Mouse (Mus musculus) liver (tissue): ENCODE results near the gene Eftud2.

ENCODE experiments used
- DNase-seq: peaks from one replicate; pipeline ENCODE4 v3.0.0-alpha.2; 2020; ENCODE audit warnings: mixed read lengths

Gene Eftud2

DNA sequence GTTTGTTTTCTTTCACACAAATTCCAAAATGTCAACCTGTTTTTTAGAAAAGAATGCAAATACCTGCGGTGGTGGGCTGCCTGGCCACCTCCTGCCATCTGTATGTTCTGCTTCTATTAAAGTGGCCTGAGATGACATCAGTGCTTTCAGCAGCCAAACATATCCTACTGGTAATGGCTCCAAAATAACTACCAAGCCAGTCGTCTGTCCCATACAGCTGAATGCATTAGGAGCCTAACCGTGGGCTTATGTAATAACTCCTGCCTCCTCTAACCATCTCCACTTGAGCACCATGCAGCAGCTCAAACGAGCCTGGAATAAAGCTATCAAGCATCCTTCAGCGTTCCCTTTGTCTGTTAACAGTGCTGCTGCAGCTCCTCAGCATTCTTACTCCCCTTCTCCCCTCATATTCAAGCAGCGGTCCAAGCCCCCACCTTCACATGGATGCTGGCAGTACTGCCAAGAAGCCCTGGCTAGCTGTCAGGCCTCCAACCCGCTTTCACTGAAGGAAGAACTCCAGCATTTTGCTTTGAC, 5.9 kb downstream of the Eftud2 start:
- no peak for DNase-seq

DNA sequence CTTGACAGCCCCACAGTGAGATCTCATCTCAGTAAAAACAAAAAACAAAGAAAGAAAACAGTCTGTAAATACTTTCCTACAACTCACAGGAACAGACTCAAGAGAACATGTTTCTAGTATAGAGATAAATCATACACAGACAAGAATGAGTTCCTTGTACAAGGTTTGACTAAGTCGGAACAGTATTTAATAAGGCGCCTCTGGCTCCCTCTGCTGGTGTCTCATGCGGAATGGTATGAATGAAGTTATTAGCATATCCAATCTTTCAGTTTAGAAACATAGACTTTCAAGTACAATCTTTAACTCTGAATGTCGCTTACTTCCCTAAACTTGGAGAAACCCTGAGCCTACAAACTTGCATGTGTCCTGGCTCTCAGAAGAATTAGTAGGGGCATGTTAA, 16.5 kb downstream of the Eftud2 start:
- DNase-seq: peak; percentile 65

DNA sequence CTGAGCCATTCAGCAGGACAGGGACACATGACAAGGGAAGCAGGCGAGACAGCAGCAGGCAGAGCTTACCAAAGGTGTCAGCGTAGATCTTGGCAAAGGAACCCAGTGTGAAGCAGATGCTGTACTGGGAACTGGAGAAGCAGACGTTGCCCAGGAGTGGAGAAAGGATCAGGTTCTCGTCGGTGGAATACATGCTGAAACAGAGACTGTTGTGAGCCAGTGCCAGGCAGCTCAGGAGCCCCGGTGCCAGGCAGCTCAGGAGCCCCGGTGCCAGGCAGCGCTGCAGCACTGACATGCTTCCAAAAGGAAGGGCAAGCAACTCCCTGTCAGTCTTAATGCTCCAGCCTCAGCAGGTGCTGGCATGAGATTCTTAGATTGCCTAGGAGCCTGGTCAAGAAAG, 20.9 kb downstream of the Eftud2 start:
- no peak for DNase-seq

DNA sequence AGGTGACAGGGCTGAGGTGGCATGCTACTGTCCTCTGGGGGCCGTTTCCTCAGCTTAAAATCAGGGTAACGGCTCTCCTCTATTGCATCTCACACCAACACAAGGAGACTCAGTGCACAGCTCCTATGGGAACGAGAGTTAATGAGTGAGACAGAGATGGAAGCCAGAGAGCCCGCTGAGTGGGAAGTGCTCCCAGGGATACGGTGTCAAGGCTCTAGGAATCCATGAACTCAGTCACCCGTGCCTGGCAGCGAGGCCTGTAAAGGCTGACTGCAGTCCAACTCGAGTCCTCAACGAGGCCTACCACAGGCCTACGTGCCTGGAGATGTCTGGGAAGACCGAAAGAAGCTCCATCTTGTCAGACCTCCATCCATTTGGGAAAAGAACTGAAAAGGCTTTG, 21.8 kb downstream of the Eftud2 start:
- no peak for DNase-seq

DNA sequence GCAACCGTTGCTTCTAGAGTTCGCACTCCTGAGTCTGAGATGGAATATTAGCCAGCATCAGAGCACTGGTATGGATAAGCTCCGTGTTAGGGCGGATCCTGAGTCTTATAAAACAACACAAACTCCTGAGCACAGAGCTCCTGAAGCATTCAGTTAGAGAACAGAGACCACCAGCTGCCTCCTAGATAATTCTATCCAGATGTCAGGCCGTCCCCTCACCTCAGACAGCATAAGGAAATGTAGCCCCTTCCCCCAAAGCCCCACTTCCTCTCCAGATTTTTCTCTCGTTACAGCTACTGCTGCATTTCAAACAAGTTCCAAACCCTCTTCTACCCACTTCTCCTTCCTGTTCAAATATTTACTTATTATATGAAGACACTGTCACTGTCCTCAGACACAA, 24.8 kb downstream of the Eftud2 start:
- no peak for DNase-seq

DNA sequence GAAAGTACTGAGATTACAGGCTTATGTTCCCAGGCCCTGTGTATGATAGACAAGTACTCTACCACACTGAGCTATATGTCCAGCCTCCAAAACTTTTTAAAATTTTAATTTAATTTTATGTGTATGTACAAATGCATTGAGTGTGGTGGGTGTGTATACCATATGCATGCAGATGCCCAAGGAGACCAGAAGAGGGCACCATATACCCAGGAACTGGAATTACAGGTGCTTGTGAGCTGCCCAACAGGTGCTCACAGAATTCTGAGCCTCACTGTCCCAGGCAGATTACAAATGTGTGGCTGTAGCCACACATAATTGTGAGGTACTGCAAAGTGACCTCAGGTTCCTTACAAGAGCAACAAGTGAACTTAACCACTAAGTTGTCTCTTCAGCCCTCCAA, 27.0 kb downstream of the Eftud2 start:
- DNase-seq: no peak

DNA sequence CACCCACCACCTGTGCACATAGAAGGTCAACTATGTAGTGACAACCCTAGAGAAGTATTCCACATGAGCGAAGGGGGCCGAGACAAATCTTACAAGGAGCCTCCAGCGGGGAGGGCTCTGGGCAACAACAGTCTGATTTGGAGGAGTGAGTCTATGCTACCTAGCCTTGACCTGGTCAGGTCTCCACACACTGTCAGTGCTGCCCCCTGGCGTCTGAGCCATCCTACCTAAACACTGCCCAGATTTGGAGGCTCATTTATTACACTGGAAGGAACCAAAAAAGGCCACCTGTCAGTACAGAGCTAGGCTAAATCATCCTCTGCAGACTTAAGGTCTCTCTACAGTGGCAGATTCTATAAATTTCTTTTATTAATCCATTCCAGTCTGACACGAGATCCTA, 28.9 kb downstream of the Eftud2 start:
- DNase-seq: peak; percentile 61

DNA sequence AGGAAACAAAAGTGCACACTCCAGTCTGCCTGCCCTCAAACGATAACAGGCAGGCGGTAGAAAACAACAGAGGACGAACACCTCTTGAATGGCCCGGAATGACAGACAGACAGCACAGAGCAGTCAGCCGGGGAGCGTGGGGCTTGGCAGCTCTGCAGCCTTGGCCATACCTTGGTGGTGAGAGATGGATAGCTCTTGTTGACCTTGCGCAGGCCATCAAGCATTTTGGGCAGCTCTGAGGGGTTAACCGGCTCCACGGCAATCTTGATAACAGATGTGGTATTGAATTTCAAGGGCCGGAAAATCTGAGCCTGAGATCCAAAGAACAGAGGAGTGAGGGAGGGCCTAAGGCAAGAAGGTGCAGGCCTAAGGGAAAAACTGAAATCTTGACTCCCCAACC, 34.9 kb downstream of the Eftud2 start:
- DNase-seq: no peak

DNA sequence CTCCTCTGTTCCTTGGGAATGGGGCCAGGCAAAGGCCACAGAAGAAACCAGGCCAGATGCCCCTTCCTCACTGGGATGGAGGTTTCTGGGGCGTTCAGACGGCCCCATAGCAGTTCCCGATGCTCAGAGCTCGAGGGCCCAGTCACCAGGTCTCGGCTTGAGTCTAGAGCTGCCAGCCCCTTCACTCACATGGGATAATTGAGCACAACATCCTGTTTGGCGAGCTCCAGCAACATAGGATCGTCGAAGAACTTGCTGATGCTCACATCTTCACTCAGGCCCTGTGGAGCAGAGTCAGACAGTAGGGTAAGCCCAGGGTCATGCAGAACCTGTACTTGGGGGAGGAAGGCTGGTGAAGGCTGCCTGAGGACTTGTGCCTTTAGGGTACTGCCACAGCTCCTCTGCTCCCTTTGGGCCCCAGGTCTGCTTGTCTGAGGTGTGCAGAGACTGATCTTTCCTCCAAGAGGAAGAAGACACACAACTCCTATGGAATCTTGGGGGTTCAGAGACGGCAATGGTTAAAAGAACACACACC, 42.1 kb downstream of the Eftud2 start:
- DNase-seq: no peak

DNA sequence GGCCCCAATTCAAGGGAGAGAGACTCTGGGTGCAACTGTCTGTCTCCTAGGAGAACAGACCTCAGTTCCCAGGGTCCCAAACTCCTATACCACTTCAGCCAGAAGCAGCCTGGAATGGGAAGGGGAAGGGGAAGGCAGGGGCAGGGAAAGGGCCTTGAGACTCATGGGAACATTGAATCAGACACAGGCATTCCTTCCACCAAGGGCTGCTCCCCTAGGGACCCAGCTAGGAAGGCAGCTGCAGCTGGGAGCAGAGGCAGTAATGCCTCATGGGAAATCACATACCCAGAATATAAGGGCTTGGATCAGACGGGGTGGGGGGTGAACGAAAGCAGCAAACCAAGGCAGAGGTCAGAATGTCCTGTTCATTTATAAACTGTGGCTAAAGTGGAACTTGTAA, 42.7 kb downstream of the Eftud2 start:
- DNase-seq: no peak

DNA sequence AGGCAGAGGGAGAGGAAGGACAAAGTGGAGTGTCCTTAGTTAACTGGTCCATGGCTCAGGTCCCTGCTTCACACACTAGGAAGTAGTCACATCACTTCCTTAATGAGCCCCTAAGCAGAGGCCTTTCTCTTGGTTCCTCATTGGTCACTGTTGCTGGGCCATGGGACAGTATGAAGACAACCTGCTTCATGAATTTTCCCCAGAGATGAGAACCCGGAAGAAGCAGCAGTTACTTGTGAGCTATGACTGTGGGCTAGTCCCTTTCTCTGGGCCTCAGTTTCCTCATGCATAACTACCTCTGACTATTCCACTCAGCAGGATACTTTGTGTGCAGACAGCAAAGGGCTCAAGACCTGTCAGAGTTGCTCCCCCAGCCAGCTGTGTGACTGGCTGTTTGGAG, 43.4 kb downstream of the Eftud2 start:
- no peak for DNase-seq

DNA sequence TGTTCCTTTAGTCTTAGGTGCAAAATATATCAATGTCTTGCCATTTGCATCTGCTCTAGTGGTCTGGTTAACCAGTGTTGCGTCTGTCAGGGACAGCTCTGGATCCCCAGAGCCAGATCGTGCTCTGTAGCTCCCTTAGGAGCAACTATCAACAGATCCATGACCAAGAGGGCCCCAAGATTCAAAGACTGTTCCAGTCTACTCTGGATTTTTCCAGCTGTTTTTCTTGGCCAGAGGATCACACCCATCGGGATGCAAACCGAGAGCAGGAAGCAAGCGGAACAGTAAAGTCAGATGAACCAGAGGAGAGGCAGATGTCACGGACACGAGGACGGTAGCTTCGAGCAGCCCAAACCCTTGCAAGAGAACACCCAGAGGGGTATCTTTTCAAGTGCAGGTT, 44.6 kb downstream of the Eftud2 start:
- DNase-seq: no peak

DNA sequence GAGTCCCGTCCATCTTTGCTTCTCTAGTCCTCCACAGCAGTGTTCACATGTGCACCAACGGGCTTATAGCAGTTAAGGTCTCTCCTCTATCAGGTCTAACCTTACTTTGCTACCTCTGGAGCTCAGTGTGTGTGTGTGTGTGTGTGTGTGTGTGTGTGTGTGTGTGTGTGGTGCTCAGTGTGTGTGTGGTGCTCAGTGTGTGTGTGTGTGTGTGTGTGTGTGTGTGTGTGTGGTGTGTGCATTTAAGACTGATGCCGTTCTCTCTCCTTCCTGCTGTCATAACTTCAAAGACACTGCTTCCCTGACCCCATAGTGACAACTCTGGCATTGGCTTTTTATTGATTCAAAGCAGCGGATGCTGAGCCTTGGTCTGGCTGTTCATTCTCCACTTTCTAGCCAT, 45.2 kb downstream of the Eftud2 start, which contains the start of gene Higd1b:
Gene Higd1b, plus strand, starts transcription at position 301 of the 400 bp plus-strand sequence.
- no peak for DNase-seq

DNA sequence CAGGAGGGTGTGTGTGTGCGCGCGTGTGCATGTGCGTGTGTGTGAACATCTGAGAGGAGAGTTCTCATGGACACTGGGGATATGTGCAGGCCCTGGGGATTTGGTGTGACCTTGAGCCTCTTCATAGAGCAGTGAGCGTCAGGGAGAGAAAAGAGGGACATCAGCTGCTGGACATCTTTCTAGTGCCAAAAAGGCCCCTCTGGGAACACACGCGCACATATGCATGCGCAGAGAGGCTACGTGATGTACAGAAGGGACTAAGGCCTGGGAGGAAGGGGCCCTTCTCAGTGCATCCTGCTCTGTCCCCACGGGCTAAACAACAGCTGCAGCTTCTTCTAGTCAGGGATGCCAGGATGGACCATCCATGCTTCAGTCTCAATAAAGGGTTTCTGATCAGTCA, 46.6 kb downstream of the Eftud2 start:
- no peak for DNase-seq

DNA sequence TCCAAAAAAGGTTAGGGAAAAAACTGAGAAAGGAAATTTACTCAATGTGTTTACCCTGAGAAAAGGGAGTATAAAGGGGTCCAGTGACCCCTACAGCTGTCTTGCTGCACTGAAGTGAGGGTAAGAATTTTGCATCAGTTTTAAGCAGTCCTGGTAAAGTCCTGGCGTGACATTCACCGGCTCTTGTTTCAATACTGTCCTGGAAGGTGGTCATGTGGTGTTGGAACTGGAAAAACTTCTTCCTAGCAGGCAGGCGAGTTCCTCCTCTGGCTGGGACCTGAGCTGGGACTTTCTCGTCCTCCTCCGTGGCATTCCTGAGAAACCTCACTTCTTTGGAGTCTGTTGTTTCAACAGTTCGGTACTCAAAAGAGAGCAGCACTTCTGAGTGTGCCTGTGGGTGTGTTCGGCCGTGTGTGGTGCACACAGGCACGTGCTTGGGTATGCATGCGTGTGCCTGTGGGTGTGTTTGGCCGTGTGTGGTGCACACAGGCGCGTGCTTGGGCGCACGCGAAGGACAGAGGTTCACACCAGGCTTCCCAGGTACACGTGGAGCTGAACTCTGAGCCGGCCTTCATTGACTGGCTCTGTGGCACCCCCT, 48.0 kb downstream of the Eftud2 start:
- no peak for DNase-seq

DNA sequence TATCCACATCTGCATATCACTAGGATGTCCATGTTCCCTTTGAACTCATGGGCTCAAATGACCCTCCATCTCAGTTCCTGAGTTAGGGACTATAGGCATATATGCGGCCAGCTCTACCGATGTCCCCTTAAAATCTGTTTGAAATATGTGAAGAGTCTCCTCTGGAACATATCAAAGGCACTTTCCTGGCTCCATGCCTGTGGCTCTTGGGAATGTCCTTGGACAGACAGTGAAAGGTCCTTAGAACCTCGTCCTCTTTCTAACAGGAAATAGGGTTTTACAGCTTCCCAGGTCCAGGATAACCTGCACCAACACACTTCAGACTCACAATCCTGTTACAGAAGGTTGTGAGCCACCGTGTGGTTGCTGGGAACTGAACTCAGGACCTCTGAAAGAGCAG, 50.5 kb downstream of the Eftud2 start:
- DNase-seq: no peak

DNA sequence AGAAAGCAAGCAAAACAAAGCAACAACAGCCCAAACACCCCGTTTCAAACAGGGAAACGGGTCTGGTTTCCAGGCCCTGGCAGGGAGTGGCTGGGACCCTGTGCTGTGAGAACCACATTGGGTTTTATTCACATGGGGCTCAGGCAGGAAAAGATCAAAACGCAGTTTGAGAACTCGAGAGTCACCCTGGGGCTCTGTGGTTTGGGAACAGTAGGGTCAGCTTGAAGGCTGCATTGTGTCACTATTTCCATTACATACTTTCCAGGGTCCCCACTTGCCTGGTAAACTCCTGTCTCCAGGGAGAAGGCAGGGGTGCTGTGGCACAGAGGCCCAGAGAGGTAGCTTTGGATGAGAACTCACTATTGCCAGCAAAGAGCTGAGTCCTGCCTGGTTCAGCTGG, 53.7 kb downstream of the Eftud2 start:
- no peak for DNase-seq

DNA sequence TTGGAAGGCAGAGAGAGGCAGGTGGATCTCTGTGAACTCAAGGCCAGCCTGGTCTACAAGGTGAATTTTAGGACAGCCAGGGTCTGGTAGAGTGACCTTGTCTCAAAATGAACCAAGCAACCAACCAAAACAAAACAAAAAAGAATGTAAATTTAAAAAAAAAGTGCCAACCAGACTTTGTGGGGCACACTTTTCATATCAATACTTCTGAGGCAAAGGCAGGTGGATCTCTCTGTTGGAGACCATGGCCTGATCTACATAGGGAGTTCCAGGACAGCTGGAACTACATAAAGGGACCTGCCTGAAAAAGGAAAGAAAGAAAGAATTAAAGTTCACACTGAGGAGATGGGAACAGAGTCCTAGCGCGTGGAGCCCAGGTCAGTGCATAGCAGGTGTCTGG, 54.3 kb downstream of the Eftud2 start:
- DNase-seq: no peak

DNA sequence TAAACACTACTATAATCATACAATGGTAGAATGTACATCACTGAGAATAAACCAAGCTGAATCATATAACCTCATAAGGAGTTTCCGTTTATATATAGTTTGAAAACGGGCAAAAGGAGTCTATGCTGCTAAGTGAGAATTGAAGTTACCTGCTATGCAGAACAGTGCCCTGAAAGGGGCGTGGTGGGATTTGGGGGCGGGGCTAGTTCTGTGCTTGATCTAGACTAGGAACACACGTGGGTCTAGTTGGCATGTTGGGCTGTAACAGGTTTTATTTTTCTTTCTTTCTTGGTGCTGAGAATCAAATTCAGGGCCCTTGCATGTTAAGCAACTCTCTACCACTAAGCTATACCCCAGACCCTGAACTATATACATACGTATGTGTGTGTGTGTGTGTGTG, 59.6 kb downstream of the Eftud2 start:
- no peak for DNase-seq

DNA sequence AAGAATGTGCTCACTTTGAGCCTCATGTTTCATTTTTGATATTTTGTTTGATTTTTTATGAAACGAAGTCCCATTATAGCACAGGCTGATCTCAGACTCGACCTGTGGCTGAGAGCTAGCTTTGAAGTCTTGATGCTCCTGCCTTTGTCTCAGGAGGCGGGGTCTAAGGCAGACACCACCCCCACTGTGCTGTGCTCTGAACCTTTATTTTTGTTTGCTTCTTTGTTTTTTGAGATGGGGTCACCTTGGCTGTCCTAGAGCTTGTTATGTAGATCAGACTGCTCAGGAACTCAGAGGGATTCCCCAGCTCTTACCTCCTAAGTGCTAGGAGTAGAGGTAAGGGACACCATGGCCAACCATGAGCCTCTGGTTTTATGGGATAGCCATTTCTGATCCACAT, 60.4 kb downstream of the Eftud2 start:
- DNase-seq: no peak

DNA sequence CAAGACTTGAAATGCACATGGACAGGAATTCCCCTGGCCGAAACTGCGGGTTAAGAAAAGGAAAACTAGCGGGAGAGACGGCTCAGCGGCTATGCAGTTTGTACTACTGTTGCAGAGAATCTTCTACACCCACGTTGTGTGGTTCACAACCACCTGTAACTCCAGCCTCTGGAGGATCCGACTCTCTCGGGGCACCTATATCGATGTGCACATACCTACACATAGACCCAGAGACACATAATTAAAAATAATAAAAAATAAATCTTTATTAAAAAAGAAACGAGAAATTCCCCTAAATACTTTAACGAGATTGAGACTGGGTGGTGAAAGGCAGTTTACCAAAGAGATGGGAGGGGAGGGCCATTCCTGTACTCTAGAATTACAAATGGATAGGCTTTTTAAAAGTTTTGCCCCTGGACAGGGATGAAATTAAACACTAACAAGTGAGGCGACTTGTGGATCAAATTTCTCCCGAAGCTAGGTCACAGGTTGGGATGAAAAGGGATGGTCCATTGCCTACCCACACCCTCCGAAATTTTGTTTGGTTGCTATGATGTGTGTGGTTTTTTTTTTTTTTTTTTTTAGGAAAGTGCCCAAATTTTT, 60.9 kb downstream of the Eftud2 start:
- no peak for DNase-seq

DNA sequence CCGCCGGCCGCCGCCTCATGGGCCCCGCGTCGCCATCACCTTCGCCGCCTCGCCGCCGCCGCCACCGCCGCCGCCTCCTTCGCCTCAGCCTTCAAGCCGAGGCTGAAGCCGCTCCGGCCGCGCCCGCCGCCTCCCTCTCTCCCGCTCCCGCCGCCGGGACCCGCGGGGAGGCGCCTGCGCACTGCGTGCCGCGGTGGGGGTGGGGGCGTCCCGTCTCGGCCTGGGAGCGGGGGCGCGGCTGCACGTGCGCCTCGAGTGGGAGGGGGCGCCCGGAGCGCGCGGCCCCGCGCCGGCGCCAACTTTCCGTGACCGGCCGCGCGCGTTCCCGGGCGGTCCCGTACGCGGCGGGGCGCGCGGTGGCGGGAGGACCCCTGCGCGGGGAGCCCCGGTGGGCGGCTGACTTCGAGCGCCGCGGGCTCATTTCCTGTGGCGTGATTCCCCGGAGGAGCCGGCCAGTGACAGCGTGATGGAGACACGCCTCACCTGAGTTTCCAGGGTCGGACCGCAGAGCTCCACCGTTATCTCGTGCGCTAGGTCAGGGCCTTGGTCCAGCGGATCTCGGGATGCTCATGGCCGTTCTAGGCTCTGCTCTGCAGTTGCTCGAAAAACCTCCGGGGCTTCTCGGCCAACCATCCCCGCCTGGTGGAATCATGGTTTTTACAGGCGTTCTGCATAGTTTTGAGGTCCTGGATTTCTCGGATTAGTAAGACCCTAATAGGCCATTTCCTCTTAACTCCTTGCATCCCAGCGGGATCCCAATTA, 61.6 kb downstream of the Eftud2 start, which contains the start of gene Gjc1:
Gene Gjc1, minus strand, starts transcription at position 680 of the 762 bp plus-strand sequence.
- peak; percentile 56 for DNase-seq

DNA sequence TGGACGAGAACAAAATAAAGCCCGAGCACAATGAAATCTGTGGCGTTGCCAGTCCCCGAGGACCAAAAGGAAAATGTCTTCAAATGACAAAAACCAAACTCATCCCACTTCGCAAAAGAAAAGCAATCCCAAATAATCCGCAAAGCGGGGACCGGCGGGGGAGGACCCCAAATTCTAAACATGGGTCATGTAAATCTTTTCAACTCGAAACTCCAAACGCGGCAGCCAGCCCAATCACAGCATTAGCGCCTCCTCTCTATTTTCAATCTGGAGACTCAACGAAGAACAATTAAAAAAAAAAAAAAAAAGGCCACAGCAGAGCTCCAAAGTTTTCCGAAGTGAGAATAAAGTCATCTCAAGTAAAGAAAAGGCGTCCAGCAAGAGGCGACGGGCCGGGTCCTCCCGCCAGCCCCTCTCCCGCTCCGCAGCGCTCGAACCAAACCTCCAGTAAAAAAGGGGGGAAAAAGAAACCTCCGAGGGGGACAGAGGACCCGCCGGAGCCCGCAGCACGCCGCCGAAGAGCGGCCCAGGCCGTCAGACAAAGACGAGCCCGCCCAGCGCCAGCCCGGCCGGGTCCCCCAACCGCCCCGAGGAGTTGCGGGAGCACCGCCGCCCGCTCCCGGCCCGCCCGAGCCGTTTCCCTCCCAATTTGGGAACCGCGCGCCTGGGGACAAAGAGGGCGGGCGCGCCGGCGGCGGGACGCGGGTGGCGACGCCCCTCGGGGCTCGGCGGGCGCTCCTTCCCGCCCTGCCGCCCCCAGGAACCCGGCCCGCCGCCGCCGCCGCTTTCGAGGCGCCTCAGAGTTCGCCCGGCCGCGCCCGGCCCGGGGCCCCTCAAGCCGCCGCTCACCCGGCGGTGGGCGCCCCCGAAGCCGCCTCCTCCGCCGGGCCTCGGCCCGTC, 62.4 kb downstream of the Eftud2 start:
- peak; percentile 11 for DNase-seq
